Mouse (Mus musculus) midbrain, embryonic 14.5 days (tissue): ENCODE data around the gene Rtl9. TPM values are rescaled to one million over a fixed set of nuclear protein-coding genes. Genes with fewer than 3 reads are reported as not detected.
A peak's percentile ranks its signal among the peaks of the same experiment; 100 is the strongest.

Source experiments
- ATAC-seq: fragments of 200-750 bp; cut with Nextera tagmentation; 2 replicates; pipeline ENCODE4 v1.8.0; 2017; ENCODE audit warnings: moderate number of reproducible peaks, moderate library complexity; ENCODE audit not compliant: low FRiP score, low TSS enrichment
- DNase-seq: peaks from one replicate; pipeline ENCODE4 v3.0.0-alpha.2; 2015
- H3K27ac ChIP-seq: fragments of 300-500 bp; sonication (generic); replicated peaks from 2 replicates; pipeline ENCODE4 v1.5.1; 2014; ENCODE audit warnings: mild to moderate bottlenecking, low read depth, low read length, moderate library complexity
- H3K27me3 ChIP-seq: fragments of 300-500 bp; sonication (generic); 2 replicates; pipeline ENCODE4 v1.6.1; 2014; ENCODE audit warnings: low read length, control low read depth, mixed read lengths; ENCODE audit not compliant: control insufficient read depth, insufficient read depth
- H3K36me3 ChIP-seq: fragments of 300-500 bp; sonication (generic); 2 replicates; pipeline ENCODE4 v1.6.1; 2014; ENCODE audit warnings: low read length, control low read depth; ENCODE audit not compliant: control insufficient read depth, insufficient read depth
- H3K4me1 ChIP-seq: fragments of 300-500 bp; sonication (generic); 2 replicates; pipeline ENCODE4 v1.6.1; 2014; ENCODE audit warnings: mild to moderate bottlenecking, antibody characterized with exemption, low read length, control low read depth; ENCODE audit not compliant: control insufficient read depth, insufficient read depth
- H3K4me2 ChIP-seq: fragments of 300-500 bp; sonication (generic); 2 replicates; pipeline ENCODE4 v1.6.1; 2014; ENCODE audit warnings: mild to moderate bottlenecking, low read length, moderate library complexity
- H3K4me3 ChIP-seq: fragments of 300-500 bp; sonication (generic); replicated peaks from 2 replicates; pipeline ENCODE4 v1.5.1; 2014; ENCODE audit warnings: low read depth, low read length
- H3K9ac ChIP-seq: fragments of 300-500 bp; sonication (generic); replicated peaks from 2 replicates; pipeline ENCODE4 v1.6.1; 2014; ENCODE audit warnings: mild to moderate bottlenecking, low read length, moderate library complexity
- H3K9me3 ChIP-seq: fragments of 300-500 bp; sonication (generic); 2 replicates; pipeline ENCODE4 v1.6.1; 2016; ENCODE audit warnings: low read length, control low read depth, mixed read lengths; ENCODE audit not compliant: control insufficient read depth
- WGBS: fragments of 180-500 bp; shearing (Covaris S2); extraction: QIAGEN DNeasy Blood & Tissue Kit; methylation state at CpG from one replicate; pipeline ENCODE4 v1.1.7; 2014; 5-methylcytosine and 5-hydroxymethylcytosine counted together
- polyA plus RNA-seq: library from polyadenylated mRNA; unstranded; fragments of >200 nt; fragmentation: Nextera tagmentation; extraction: Ambion mirVana; gene quantifications from 2 replicates; pipeline ENCODE4 v1.2.1, GENCODE M21; 2014

Rtl9 gene
- polyA plus RNA-seq, 1 experiment from 2014 or later: 0.66 TPM

GRCm38 (mm10) chrX:143067115-143067514 is 32.3 kb upstream of the Rtl9 start:
- ATAC-seq (no peak), DNase-seq (no peak)

GRCm38 (mm10) chrX:143067576-143067975 is 31.8 kb upstream of the Rtl9 start:
- 78% methylated on average over 5 of the region's 5 CpGs for WGBS
- Histone ChIP-seq H3K4me3 (no peak overlapping the region), H3K36me3 (no peaks in the 10 kb centered on the region), H3K27me3 (no peaks in the 10 kb centered on the region), H3K4me2 (no peak overlapping the region), H3K27ac (no peak overlapping the region), H3K9ac (no peak overlapping the region), H3K4me1 (no peaks in the 10 kb centered on the region), H3K9me3 (no peaks in the 10 kb centered on the region)
- ATAC-seq (no peak), DNase-seq (no peak)

More at GRCm38 (mm10) chrX:143067115-143067514, 32.3 kb upstream of the Rtl9 start:
- no peaks in the 10 kb centered on the region for H3K36me3 ChIP-seq
- H3K27ac ChIP-seq: no peak overlapping the region
- H3K4me3 ChIP-seq: no peak overlapping the region
- H3K9ac ChIP-seq: no peak overlapping the region
- H3K27me3 ChIP-seq: no peaks in the 10 kb centered on the region
- WGBS: 86% methylated on average over 1 of the region's 1 CpGs
- no peak overlapping the region for H3K4me2 ChIP-seq
- H3K4me1 ChIP-seq: no peaks in the 10 kb centered on the region
- no peaks in the 10 kb centered on the region for H3K9me3 ChIP-seq

DNA sequence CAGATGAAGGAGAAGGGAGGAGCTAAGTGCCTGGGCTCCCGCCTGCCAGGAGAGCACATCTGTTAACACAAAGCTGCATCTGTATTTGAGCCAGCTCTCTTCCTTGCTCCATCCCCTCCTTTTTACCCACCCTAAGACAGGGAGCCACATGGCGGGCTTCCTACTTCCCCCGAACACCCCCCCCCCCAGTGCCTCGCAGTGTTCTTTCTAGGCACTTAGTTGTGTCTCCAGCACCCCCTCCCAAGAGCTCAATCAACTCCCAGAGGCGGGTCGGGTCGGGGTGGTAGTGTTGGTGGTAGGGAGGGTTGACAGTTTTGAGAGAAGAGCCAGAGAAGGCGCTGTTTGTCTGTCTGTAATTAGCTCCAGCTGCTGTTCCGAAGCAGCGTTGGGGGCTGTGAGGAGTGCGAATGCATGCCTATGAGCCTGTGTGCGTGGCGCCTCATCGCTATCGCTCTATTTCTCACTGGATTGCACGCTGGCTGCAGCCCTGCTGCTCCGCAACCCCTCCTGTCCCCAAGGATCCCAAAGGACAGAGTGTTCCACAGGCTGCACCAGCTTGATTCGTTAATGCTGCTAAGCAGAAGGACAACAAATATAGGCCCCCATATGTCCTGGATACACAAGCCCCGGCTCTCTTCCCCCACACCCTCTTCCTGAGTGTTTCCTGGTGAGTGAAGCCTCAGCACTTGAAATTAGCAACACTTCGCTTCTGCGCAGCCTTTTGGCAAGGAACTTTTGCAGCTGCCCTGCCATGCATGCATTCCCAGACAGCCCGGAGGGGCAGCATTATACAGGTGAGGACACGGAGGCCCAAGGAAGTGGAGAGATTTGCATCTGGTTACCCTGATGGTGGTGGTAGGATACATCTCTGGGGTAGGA is 18.7 kb upstream of the Rtl9 start:
- Histone ChIP-seq H3K27me3 (peaks cover 4% of the 10 kb centered on the region), H3K9me3 (no peaks in the 10 kb centered on the region), H3K4me3 (peak overlapping the region; percentile 28), H3K27ac (no peak overlapping the region), H3K36me3 (no peaks in the 10 kb centered on the region), H3K4me1 (no peaks in the 10 kb centered on the region), H3K9ac (peak overlapping the region; percentile 37; the same call in 1 of the 2 replicates), H3K4me2 (peak overlapping the region; percentile 56)
- ATAC-seq (peak; percentile 57; the same call in 1 of the 2 replicates), DNase-seq (peak; percentile 58)
- WGBS: 26% methylated on average over 23 of the region's 23 CpGs

- Histone ChIP-seq H3K27me3 (peaks cover 4% of the 10 kb centered on the region), H3K9me3 (no peaks in the 10 kb centered on the region), H3K4me1 (no peaks in the 10 kb centered on the region), H3K36me3 (no peaks in the 10 kb centered on the region), H3K4me2 (no peak overlapping the region), H3K27ac (no peak overlapping the region), H3K9ac (no peak overlapping the region), H3K4me3 (no peak overlapping the region)
- DNase-seq (no peak), ATAC-seq (no peak)
- WGBS: 85% methylated on average over 1 of the region's 1 CpGs
Observed at GRCm38 (mm10) chrX:143082732-143083131, 16.7 kb upstream of the Rtl9 start.

GRCm38 (mm10) chrX:143088225-143088624 is 11.2 kb upstream of the Rtl9 start:
- H3K9me3 ChIP-seq: no peaks in the 10 kb centered on the region
- no peaks in the 10 kb centered on the region for H3K4me1 ChIP-seq
- no peak overlapping the region for H3K9ac ChIP-seq
- H3K4me3 ChIP-seq: no peak overlapping the region
- ATAC-seq (no peak), DNase-seq (no peak)
- H3K27me3 ChIP-seq: no peaks in the 10 kb centered on the region; the same call in none of the 2 replicates
- WGBS: 59% methylated on average over 7 of the region's 7 CpGs
- no peaks in the 10 kb centered on the region for H3K36me3 ChIP-seq
- no peak overlapping the region for H3K4me2 ChIP-seq
- no peak overlapping the region for H3K27ac ChIP-seq

DNA sequence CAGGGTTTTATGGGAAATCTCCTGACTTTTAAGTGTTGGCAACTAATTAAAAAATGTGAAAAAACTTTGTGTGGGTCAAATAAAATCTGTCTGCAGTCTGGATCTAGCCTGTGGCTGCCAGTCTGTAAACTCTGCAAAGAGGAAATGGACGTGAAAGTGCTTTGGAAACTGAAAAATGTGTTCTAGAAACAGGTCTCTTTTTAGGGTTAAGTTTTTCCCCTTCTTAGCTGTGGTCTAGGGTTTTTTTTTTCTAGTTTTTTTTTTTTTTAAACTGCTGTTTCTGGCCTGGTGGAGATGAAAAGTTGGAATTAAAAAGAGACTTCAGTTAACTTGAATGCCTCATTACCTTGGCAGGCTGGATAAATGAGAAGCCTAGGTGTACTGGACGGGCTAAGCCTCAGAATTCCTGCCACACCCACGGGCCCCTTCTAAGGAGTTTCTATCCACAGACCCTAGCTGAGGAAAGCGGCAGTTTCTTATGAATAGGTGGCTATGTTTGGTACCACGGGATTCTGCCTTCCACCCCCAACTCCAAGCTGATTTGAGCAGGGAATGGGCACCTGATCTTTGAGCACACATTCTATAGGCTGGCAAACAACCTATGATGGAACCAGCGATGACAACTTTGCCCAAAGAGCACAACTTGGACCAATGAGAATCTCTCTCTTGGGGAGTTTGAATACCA is 8.3 kb upstream of the Rtl9 start:
- Histone ChIP-seq H3K27ac (no peak overlapping the region), H3K4me3 (no peak overlapping the region), H3K4me1 (no peaks in the 10 kb centered on the region), H3K27me3 (no peaks in the 10 kb centered on the region; the same call in none of the 2 replicates), H3K4me2 (no peak overlapping the region), H3K36me3 (no peaks in the 10 kb centered on the region), H3K9ac (no peak overlapping the region), H3K9me3 (no peaks in the 10 kb centered on the region)
- no peak for ATAC-seq
- DNase-seq: no peak
- 69% methylated on average over 6 of the region's 6 CpGs for whole genome bisulfite sequencing

- Histone ChIP-seq H3K4me3 (no peak overlapping the region), H3K36me3 (no peaks in the 10 kb centered on the region), H3K4me1 (no peaks in the 10 kb centered on the region), H3K27ac (no peak overlapping the region), H3K9ac (no peak overlapping the region), H3K9me3 (no peaks in the 10 kb centered on the region), H3K4me2 (no peak overlapping the region), H3K27me3 (no peaks in the 10 kb centered on the region)
- 65% methylated on average over 6 of the region's 6 CpGs for WGBS
- no peak for ATAC-seq
- DNase-seq: no peak
Observed at GRCm38 (mm10) chrX:143097551-143097950, 1.8 kb upstream of the Rtl9 start.

GRCm38 (mm10) chrX:143103146-143103545 is 3.8 kb downstream of the Rtl9 start:
- no peak for DNase-seq
- Histone ChIP-seq H3K9me3 (no peaks in the 10 kb centered on the region), H3K4me1 (no peaks in the 10 kb centered on the region), H3K4me2 (no peak overlapping the region), H3K9ac (no peak overlapping the region), H3K27me3 (no peaks in the 10 kb centered on the region), H3K4me3 (no peak overlapping the region), H3K27ac (no peak overlapping the region), H3K36me3 (no peaks in the 10 kb centered on the region)
- ATAC-seq: no peak
- 92% methylated on average over 5 of the region's 5 CpGs for WGBS
